Mouse (Mus musculus) monocyte, adult 2 months (primary cell): ENCODE measurements around the gene Prkaa1.

Experiments
- DNase-seq, 2 experiments: peaks; one replicate each; pipeline ENCODE4 v3.0.0; 2022; ENCODE audit warnings: low spot score in 2 of 2, low read depth in 1 of 2

Prkaa1 gene

GRCm38 (mm10) chr15:5143361-5144020 lies at the start of gene Prkaa1:
Prkaa1 (plus strand) TSS chr15:5143861.
- peak; percentile 10 to 46 for DNase-seq

GRCm38 (mm10) chr15:5095534-5096301 lies 47.9 kb upstream of the Prkaa1 start:
- no peak for DNase-seq

DNA sequence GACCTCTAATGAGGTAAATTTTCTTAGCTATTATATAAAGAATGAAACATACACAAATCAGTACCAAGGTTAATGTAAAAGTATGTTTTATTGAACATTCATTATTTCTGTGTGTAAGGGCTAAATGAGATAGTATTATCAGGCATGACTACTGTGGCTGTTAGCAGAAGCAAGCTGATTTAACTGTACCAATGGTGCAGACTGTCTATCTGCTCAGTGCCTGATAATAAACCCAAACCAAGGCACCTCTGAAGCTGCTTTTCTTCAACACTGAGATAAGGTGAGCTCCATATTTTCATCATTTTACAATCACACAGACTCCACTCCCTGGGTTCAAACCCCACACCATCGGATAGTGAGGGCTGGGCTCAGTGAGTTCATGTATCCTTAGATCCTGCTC lies 46.3 kb upstream of the Prkaa1 start:
- DNase-seq, result no peak

DNA sequence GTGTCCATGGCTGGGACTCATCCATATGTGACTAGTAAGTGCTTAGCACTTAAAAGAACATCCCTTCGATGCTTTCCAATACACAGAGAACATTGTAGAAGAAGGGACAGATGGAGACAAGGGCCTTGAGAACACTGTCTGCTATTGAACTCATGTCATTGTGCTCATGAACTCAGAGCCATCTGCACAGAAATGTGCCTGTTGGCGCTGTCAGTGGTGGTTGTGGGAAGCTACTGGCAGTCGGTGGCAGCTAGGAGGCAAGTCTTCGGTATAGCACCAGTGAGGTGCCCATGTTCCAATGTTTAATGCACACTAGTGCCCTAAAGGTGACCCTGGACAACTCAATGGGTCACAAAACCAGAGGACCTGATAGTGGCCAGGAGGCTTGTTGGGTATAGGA lies 41.3 kb upstream of the Prkaa1 start:
- no peak for DNase-seq

GRCm38 (mm10) chr15:5105891-5106290 lies 37.8 kb upstream of the Prkaa1 start:
- DNase-seq, result no peak

DNA sequence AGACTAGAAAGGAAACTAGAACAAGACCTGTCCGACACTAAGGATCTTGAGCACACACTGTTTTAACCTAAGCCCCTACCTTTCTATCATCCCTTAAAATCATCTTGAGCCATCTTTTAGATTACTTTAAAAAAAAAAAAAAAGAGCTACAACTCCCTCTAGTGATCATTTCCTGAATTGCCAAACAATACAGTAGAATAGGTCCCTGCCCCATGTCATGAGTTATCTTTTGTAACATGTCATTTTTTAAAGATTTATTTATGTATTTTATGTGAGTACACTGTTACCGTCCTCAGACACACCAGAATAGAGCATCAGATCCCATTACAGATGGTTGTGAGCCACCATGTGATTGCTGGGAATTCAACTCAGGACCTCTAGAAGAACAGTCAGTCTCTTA lies 37.4 kb upstream of the Prkaa1 start:
- no peak for DNase-seq

DNA sequence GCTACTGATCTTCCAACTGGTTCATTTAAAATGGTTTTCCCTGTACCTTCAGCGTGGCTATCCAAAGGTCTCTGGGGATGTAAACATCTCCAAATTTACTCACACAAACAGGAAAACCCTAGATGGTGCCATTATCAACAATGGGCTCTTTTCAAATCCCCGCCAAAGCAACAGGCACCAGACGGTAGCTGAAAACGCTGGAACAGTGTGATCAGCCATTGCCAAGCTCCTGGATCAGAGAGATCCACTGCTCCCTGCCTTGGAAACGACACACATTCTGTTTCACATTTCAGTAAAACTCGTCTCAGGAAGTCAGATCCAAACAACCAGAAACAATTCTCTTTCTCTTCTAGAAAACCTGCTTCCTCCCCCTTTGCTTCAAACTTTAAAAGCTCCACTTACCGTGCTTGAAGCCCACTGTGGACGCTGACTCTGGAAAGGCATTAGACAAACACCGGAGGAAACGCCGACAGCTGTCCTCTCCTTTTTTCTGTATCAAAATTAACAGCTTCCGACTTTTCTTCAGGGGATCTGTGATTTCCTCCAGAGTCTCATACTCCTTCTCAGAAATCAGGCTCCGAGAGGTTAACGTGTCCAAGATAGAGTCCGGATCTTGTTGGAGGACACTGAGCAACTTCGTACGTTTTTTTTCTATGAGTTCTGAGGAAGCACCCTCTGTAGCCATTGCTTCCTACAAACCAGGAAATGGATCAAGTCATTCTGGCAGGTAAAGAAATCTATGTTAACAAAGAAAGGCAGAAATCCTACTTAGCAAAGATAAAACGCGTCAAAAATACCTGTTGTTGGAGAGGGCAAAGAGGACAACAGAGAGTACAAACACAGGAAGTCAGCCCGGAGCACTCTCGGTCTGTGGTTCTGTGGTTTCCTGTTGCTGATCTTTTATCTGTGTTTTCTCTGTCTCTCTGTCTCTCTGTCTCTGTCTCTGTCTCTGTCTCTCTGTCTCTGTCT lies 35.7 kb upstream of the Prkaa1 start, which contains the start of gene Card6:
Card6 (minus strand) TSS at position 854 of the 969 bp plus-strand sequence.
- no peak for DNase-seq

DNA sequence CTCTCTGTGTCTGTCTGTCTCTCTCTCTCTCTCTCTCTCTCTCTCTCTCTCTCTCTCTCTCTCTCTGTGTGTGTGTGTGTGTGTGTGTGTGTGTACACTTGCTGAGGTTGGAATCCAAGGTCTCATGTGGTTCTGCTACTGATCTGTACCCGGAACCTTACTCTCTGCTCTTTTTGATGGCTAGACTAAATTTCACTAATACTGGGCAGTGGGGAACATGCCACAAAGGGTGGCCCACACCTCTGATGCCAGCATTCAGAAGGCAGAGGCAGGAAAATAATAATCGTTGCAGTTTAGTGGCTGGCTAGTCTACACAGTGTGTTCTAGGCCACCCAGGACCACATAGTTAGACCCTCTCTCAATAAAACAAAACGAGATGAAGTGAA lies 35.0 kb upstream of the Prkaa1 start:
- no peak for DNase-seq

GRCm38 (mm10) chr15:5112651-5113050 lies 31.0 kb upstream of the Prkaa1 start:
- no peak for DNase-seq

GRCm38 (mm10) chr15:5115173-5115572 lies 28.5 kb upstream of the Prkaa1 start:
- no peak for DNase-seq

DNA sequence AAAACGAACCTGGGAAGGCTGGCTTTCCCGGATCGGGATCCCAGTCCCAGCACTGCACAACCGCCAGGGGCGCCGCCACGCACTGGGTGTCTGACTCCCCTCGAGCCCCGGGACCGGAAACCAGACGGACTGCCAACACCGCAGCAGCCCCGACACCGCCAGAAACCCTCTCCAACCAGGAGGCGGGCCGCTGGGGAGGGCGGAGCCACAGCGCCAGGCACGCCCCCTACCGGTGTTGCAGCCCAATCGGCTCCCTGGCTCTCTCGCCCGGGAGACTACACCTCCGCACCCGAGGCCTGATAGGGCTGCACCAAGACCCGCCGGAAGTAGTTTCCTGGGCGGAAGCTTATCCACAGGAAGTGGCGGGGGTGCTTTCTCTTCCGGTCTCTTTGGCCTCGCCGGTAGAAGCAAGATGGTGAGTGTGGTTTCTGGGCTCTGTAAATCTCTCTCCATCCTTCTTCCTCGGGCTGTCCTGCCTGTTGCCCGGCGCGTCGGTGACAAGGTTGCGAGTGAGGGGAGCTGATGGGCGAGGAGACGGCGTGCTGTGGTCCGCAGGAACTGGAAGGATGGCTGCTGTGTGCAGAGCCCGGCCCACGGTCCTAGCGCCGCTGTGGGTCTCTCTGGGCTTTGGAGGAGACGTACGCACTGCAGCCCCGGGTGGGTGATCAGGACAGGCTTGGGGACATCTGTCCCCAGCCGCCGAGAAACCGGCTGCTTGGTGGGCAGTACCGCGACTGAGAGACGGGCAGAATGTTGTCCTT lies 27.2 kb upstream of the Prkaa1 start, which contains the start of gene Rpl37:
Rpl37 (plus strand) TSS at position 376 of the 761 bp plus-strand sequence.
- DNase-seq, result peak; percentile 98 to 99

- no peak for DNase-seq
Measured at GRCm38 (mm10) chr15:5117031-5117601, 26.5 kb upstream of the Prkaa1 start.

GRCm38 (mm10) chr15:5118626-5119025 lies 25.0 kb upstream of the Prkaa1 start:
- DNase-seq, result no peak

GRCm38 (mm10) chr15:5119192-5119591 lies 24.5 kb upstream of the Prkaa1 start:
- no peak for DNase-seq

DNA sequence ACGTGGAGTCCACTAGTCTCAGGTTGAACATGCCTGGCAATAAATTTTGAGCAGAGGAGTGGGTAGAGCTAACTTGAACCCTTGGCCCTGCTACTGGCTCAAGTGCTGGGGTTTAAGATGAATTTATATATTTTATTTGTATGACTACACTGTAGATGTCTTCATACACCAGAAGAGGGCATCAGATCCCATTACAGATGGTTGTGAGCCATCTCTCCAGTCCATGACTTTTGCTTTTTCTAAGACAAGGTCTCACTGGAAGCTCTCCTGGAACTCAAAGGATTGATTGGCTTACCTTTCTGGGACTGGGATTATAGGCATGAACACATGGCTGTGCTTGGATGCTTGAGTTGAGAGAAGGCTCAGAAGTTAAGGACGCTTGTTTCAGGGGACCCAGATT lies 24.0 kb upstream of the Prkaa1 start:
- no peak for DNase-seq

GRCm38 (mm10) chr15:5121535-5122313 lies 21.9 kb upstream of the Prkaa1 start:
- no peak for DNase-seq

DNA sequence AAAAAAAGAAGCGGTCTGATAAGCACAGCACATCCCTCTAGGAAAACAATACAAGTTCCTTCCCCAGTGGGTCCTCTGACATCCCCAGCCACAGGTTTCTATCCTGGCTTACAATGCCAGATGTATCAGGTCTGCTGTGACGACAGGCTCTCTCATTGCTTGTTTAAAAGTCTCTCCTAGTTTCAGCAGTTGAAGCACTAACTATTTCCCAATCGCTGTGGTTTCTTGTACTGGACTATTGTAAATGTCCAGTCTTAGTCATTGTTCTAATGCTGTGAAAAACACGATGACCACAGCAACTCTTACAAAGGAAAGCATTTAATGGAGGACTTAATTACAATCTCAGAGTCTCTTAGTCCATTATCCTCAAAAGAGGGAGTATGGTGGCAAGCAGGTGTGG lies 17.2 kb upstream of the Prkaa1 start:
- no peak for DNase-seq

DNA sequence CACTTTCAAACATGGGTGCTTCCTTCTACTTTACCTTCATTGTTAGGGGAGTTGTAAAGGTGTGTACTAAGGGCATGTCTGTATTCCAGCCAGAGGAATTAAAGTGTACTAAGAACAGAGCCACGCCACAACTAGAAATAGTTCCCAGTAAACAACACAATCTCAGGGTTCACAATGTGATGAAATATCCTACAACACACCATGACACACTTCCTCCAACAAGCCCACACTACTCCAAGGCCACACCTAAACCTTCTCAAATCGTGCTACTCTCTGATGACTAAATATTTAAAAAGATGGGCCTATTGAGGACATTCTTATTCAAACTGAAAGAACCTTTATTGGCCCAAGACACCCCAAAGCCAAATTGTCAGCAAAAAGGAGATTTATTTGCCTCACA lies 16.2 kb upstream of the Prkaa1 start:
- DNase-seq, result no peak

- DNase-seq, result no peak
Measured at GRCm38 (mm10) chr15:5128176-5128940, 15.3 kb upstream of the Prkaa1 start.
